Mouse (Mus musculus): ENCODE data around the gene Foxj3. TPM values are rescaled to one million over a fixed set of nuclear protein-coding genes. Genes with fewer than 3 reads are reported as not detected.

Gene Foxj3
- polyA plus RNA-seq, 1 experiment = 9.3 TPM

DNA sequence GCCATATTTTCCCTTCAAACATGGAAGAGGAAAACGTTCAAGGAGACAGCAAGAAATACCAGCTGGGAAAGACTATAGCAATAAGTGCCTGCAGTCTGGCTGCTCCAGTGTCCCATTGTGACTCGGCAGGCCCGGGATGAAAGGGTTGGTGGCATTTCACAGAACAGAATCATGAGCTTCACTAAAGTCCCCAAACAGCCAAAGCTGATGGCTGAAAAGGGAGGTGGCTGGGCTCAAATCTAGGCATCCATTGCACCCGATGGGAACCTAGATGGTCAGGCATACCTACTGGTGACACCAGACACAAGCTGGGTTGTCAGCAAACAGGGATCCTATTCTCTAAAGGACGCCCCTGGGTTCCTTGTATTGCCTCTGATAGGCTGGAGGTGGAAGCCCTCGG is 101.1 kb downstream of the Foxj3 start:
- H3K79me2 ChIP-seq (ENCODE audit: control insufficient read depth, insufficient read depth) = no peaks in the 10 kb centered on the region
- H3K4me3 ChIP-seq (ENCODE audit: insufficient read depth, poor library complexity, severe bottlenecking) = no peak overlapping the region
- TF ChIP-seq USF1 (IDR thresholded peaks at IDR 0.05; ENCODE audit: low read depth) = no peak
- no peak for TF ChIP-seq MAX (IDR thresholded peaks at IDR 0.05)
- TF ChIP-seq CEBPB (IDR thresholded peaks at IDR 0.05; ENCODE audit: low read depth) = no peak
- no peak for TF ChIP-seq CTCF (IDR thresholded peaks at IDR 0.05; ENCODE audit: control insufficient read depth, insufficient read depth, insufficient read length)
- no peak for TF ChIP-seq FOSL1 (IDR thresholded peaks at IDR 0.05; ENCODE audit: insufficient read depth, low read length, poor library complexity, severe bottlenecking)
- H3K79me3 ChIP-seq (ENCODE audit: low read depth) = no peaks in the 10 kb centered on the region
- no peak overlapping the region for H3ac ChIP-seq (ENCODE audit: control insufficient read depth, insufficient read length, low read depth)
- H3K27me3 ChIP-seq (ENCODE audit: control insufficient read depth, insufficient read depth, insufficient read length) = no peaks in the 10 kb centered on the region
- H3K36me3 ChIP-seq (ENCODE audit: control insufficient read depth, insufficient read depth) = no peaks in the 10 kb centered on the region

- no peaks in the 10 kb centered on the region for H3K79me3 ChIP-seq (ENCODE audit: low read depth)
- H3K4me3 ChIP-seq (ENCODE audit: insufficient read depth, poor library complexity, severe bottlenecking) = no peak overlapping the region
- no peaks in the 10 kb centered on the region for H3K27me3 ChIP-seq (ENCODE audit: control insufficient read depth, insufficient read depth, insufficient read length)
- no peaks in the 10 kb centered on the region for H3K36me3 ChIP-seq (ENCODE audit: control insufficient read depth, insufficient read depth)
- no peak overlapping the region for H3ac ChIP-seq (ENCODE audit: control insufficient read depth, insufficient read length, low read depth)
- no peaks in the 10 kb centered on the region for H3K79me2 ChIP-seq (ENCODE audit: control insufficient read depth, insufficient read depth)
- no peak for TF ChIP-seq MYOG (IDR thresholded peaks at IDR 0.05; ENCODE audit: control insufficient read depth, extremely low read depth, insufficient read length)
- no peak for TF ChIP-seq CTCF (IDR thresholded peaks at IDR 0.05; ENCODE audit: control insufficient read depth, insufficient read depth, insufficient read length)
- TF ChIP-seq FOSL1 (IDR thresholded peaks at IDR 0.05; ENCODE audit: insufficient read depth, low read length, poor library complexity, severe bottlenecking) = no peak
- no peak for TF ChIP-seq CEBPB (IDR thresholded peaks at IDR 0.05; ENCODE audit: low read depth)
- no peak for TF ChIP-seq MAX (IDR thresholded peaks at IDR 0.05)
- no peak for TF ChIP-seq MYOD1 (IDR thresholded peaks at IDR 0.05; ENCODE audit: control insufficient read depth, insufficient read length, low read depth)
- no peak for TF ChIP-seq USF1 (IDR thresholded peaks at IDR 0.05; ENCODE audit: low read depth)
These were observed 101.9 kb downstream of the Foxj3 start for GRCm38 (mm10) chr4:119638656-119639055.

DNA sequence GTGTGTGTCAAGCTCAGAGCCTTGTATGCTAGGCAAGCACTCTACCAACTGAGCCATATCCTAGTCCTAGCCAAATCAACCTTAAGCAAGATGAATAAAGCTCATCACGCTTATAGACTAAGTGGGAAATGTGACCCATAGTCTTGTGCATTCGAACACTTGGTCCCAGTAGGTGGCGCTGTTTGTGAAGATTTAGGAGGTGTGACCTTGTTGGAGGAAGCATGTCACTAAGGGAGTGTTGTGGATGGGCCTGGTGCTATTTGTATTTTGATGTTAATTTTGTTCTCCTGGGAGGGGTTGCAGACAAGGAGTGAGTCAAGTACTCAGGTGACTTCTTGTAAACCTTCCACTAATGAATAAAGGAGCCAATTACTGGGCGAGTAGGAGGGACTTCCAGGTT is 105.9 kb downstream of the Foxj3 start:
- Histone ChIP-seq H3K36me3 (ENCODE audit: control insufficient read depth, insufficient read depth) (no peaks in the 10 kb centered on the region), H3ac (ENCODE audit: control insufficient read depth, insufficient read length, low read depth) (no peak overlapping the region), H3K4me3 (ENCODE audit: insufficient read depth, poor library complexity, severe bottlenecking) (no peak overlapping the region), H3K27me3 (ENCODE audit: control insufficient read depth, insufficient read depth, insufficient read length) (no peaks in the 10 kb centered on the region), H3K79me2 (ENCODE audit: control insufficient read depth, insufficient read depth) (no peaks in the 10 kb centered on the region), H3K79me3 (ENCODE audit: low read depth) (no peaks in the 10 kb centered on the region)
- no peak for TF ChIP-seq MYOG (IDR thresholded peaks at IDR 0.05; ENCODE audit: control insufficient read depth, extremely low read depth, insufficient read length)
- no peak for TF ChIP-seq USF1 (IDR thresholded peaks at IDR 0.05; ENCODE audit: low read depth)
- TF ChIP-seq FOSL1 (IDR thresholded peaks at IDR 0.05; ENCODE audit: insufficient read depth, low read length, poor library complexity, severe bottlenecking) = no peak
- TF ChIP-seq CTCF (IDR thresholded peaks at IDR 0.05; ENCODE audit: control insufficient read depth, insufficient read depth, insufficient read length) = no peak
- TF ChIP-seq MAX (IDR thresholded peaks at IDR 0.05) = no peak
- no peak for TF ChIP-seq MYOD1 (IDR thresholded peaks at IDR 0.05; ENCODE audit: control insufficient read depth, insufficient read length, low read depth)
- no peak for TF ChIP-seq CEBPB (IDR thresholded peaks at IDR 0.05; ENCODE audit: low read depth)

GRCm38 (mm10) chr4:119657011-119657410 is 120.2 kb downstream of the Foxj3 start:
- H3K79me2 ChIP-seq (ENCODE audit: control insufficient read depth, insufficient read depth) = no peaks in the 10 kb centered on the region
- H3K27me3 ChIP-seq (ENCODE audit: control insufficient read depth, insufficient read depth, insufficient read length) = no peaks in the 10 kb centered on the region
- H3K4me3 ChIP-seq (ENCODE audit: insufficient read depth, poor library complexity, severe bottlenecking) = no peak overlapping the region
- H3K36me3 ChIP-seq (ENCODE audit: control insufficient read depth, insufficient read depth) = no peaks in the 10 kb centered on the region
- no peak overlapping the region for H3ac ChIP-seq (ENCODE audit: control insufficient read depth, insufficient read length, low read depth)
- no peak for TF ChIP-seq CTCF (IDR thresholded peaks at IDR 0.05; ENCODE audit: control insufficient read depth, insufficient read depth, insufficient read length)
- no peak for TF ChIP-seq MYOG (IDR thresholded peaks at IDR 0.05; ENCODE audit: control insufficient read depth, extremely low read depth, insufficient read length)
- TF ChIP-seq MAX (IDR thresholded peaks at IDR 0.05) = no peak
- TF ChIP-seq USF1 (IDR thresholded peaks at IDR 0.05; ENCODE audit: low read depth) = no peak
- no peaks in the 10 kb centered on the region for H3K79me3 ChIP-seq (ENCODE audit: low read depth)

DNA sequence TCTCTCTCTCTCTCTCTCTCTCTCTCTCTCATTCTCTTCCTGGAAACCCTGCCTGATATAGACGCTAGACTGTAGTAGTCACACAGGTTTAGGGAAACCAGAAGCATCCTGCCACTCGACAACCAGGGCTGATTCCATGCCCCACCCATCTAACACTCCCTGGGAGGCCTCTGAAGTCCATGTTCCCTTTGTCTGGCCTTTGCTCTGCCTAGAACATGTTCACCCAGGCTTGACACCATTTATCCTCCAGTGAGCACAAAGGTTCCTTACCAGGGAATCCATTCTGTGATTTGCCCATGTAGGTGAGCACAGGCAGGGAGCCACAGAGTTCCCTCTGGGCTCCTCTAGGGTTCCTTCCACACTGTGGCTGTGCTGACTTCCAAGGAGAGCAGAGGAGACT is 121.4 kb downstream of the Foxj3 start:
- Histone ChIP-seq H3K4me3 (ENCODE audit: insufficient read depth, poor library complexity, severe bottlenecking) (no peak overlapping the region), H3K79me2 (ENCODE audit: control insufficient read depth, insufficient read depth) (no peaks in the 10 kb centered on the region), H3K27me3 (ENCODE audit: control insufficient read depth, insufficient read depth, insufficient read length) (no peaks in the 10 kb centered on the region), H3K36me3 (ENCODE audit: control insufficient read depth, insufficient read depth) (no peaks in the 10 kb centered on the region), H3ac (ENCODE audit: control insufficient read depth, insufficient read length, low read depth) (no peak overlapping the region), H3K79me3 (ENCODE audit: low read depth) (no peaks in the 10 kb centered on the region)
- TF ChIP-seq MYOG (IDR thresholded peaks at IDR 0.05; ENCODE audit: control insufficient read depth, extremely low read depth, insufficient read length) = no peak
- no peak for TF ChIP-seq USF1 (IDR thresholded peaks at IDR 0.05; ENCODE audit: low read depth)
- TF ChIP-seq FOSL1 (IDR thresholded peaks at IDR 0.05; ENCODE audit: insufficient read depth, low read length, poor library complexity, severe bottlenecking) = no peak
- no peak for TF ChIP-seq CTCF (IDR thresholded peaks at IDR 0.05; ENCODE audit: control insufficient read depth, insufficient read depth, insufficient read length)
- TF ChIP-seq MYOD1 (IDR thresholded peaks at IDR 0.05; ENCODE audit: control insufficient read depth, insufficient read length, low read depth) = no peak
- no peak for TF ChIP-seq CEBPB (IDR thresholded peaks at IDR 0.05; ENCODE audit: low read depth)
- no peak for TF ChIP-seq MAX (IDR thresholded peaks at IDR 0.05)

DNA sequence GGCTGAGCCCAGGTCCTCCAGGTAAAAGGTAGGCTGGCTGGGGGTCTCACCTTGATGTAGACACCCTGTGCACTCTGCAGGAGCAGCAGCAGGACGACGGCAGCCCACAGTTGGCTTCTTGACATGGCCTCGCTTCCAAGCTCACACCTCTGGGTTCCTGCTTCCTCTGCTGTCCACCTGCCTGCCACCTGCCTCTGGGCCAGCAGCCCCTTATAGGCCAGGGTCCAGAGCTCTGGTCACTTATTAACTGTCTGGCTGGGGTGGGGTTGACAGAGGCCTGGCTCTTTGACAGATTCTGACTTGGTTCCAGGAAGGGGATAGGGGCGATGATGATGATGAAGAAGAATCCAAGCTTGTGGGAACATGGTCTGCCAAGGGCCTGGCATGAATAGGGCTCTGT is 121.9 kb downstream of the Foxj3 start, which contains the start of gene Guca2b:
TSS of gene Guca2b (minus strand) at position 224 of the 400 bp plus-strand sequence.
- TF ChIP-seq MYOG (IDR thresholded peaks at IDR 0.05; ENCODE audit: control insufficient read depth, extremely low read depth, insufficient read length) (no peak), CTCF (IDR thresholded peaks at IDR 0.05; ENCODE audit: control insufficient read depth, insufficient read depth, insufficient read length) (no peak), USF1 (IDR thresholded peaks at IDR 0.05; ENCODE audit: low read depth) (no peak), FOSL1 (IDR thresholded peaks at IDR 0.05; ENCODE audit: insufficient read depth, low read length, poor library complexity, severe bottlenecking) (no peak), CEBPB (IDR thresholded peaks at IDR 0.05; ENCODE audit: low read depth) (no peak), MYOD1 (IDR thresholded peaks at IDR 0.05; ENCODE audit: control insufficient read depth, insufficient read length, low read depth) (no peak)
- H3K79me3 ChIP-seq (ENCODE audit: low read depth) = no peaks in the 10 kb centered on the region
- H3K36me3 ChIP-seq (ENCODE audit: control insufficient read depth, insufficient read depth) = no peaks in the 10 kb centered on the region
- H3ac ChIP-seq (ENCODE audit: control insufficient read depth, insufficient read length, low read depth) = no peak within 1 kb of the TSS
- H3K4me3 ChIP-seq (ENCODE audit: insufficient read depth, poor library complexity, severe bottlenecking) = no peak within 1 kb of the TSS
- no peaks in the 10 kb centered on the region for H3K27me3 ChIP-seq (ENCODE audit: control insufficient read depth, insufficient read depth, insufficient read length)
- H3K79me2 ChIP-seq (ENCODE audit: control insufficient read depth, insufficient read depth) = no peaks in the 10 kb centered on the region

All from C2C12 (cell line).